Mouse (Mus musculus) 3134 (cell line): ENCODE results near the gene Gpc1.

Experiments used
- DNase-seq: peaks from one replicate; pipeline ENCODE4 v3.0.0-alpha.2; 2011; ENCODE audit warnings: low spot score; ENCODE audit not compliant: insufficient read length; ENCODE audit errors: extremely low read depth

Gpc1 gene

GRCm38 (mm10) chr1:92877431-92877978 is 46.1 kb downstream of the Gpc1 start:
- no peak for DNase-seq

GRCm38 (mm10) chr1:92878066-92878741 is 46.8 kb downstream of the Gpc1 start:
- no peak for DNase-seq

- no peak for DNase-seq
Measured at GRCm38 (mm10) chr1:92879266-92879665, 47.8 kb downstream of the Gpc1 start.

- DNase-seq = no peak
Measured at GRCm38 (mm10) chr1:92880101-92880500, 48.7 kb downstream of the Gpc1 start.

GRCm38 (mm10) chr1:92881982-92882381 is 50.5 kb downstream of the Gpc1 start:
- DNase-seq = no peak

GRCm38 (mm10) chr1:92888901-92889655 is 57.6 kb downstream of the Gpc1 start:
- no peak for DNase-seq

- DNase-seq = no peak
Measured at GRCm38 (mm10) chr1:92892791-92893190, 61.3 kb downstream of the Gpc1 start.

- DNase-seq = no peak
Measured at GRCm38 (mm10) chr1:92893896-92894295, 62.5 kb downstream of the Gpc1 start.

GRCm38 (mm10) chr1:92895089-92895488 is 63.6 kb downstream of the Gpc1 start:
- no peak for DNase-seq

GRCm38 (mm10) chr1:92902786-92903185 is 71.3 kb downstream of the Gpc1 start, which contains the start of gene Ankmy1:
Gene Ankmy1, minus strand, starts transcription at chr1:92902906.
- DNase-seq = no peak

- peak; percentile 50 for DNase-seq
Measured at GRCm38 (mm10) chr1:92903627-92904026, 72.2 kb downstream of the Gpc1 start.

GRCm38 (mm10) chr1:92905703-92906310 is 74.4 kb downstream of the Gpc1 start:
- no peak for DNase-seq

GRCm38 (mm10) chr1:92906779-92907631 is 75.6 kb downstream of the Gpc1 start, which contains the start of gene Dusp28:
Gene Dusp28, plus strand, starts transcription at chr1:92906981.
- peak; percentile 90 for DNase-seq

GRCm38 (mm10) chr1:92907632-92908360 is 76.4 kb downstream of the Gpc1 start:
- DNase-seq = no peak

GRCm38 (mm10) chr1:92908664-92909063 is 77.2 kb downstream of the Gpc1 start:
- DNase-seq = no peak

GRCm38 (mm10) chr1:92909068-92909467 is 77.6 kb downstream of the Gpc1 start:
- DNase-seq = no peak
